22 mouse cellular contexts compared by ENCODE assay signal in the genomic region with DNA sequence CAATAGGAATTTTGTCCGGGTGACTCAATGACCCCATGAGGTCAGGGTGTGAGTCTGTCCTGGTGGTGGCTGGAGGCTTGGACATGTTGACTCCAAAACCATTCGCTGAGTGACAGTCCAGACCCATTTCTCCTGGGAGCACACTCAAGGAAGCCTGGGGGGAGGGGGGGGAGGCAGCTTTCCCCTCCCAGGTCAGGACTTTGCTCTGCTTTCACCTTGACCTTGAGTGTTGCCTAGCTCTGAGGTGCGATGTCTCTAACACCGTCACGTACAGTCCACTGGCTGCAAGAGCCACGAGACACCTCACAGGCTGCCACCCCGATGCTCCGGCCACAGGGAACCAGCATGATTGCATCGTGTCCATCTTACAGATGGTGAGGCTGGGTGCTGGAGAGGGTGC.
"Had no signal": no experiment of that assay in that cellular context is flagged by ENCODE, and none has a peak within 500 bp of the region (broad histone marks: within the 10 kb centered on the region; RNA-seq: fewer than 3 reads in every experiment).

No protein-coding gene starts in this region.

- H3K4me1 ChIP-seq: liver, embryonic 15.5 days; lung, embryonic 15.5 days; midbrain, embryonic 13.5 days; midbrain, embryonic 15.5 days; neural tube, embryonic 13.5 days; neural tube, embryonic 15.5 days; stomach, embryonic 15.5 days had no signal

- DNase-seq: liver, postnatal 0 days; lung, adult 2 months; lung, postnatal 14 days; lung, postnatal 36 days; retina, postnatal 1 day; right cerebral cortex, adult 18-20 months; right cerebral cortex, postnatal 25 days; right cerebral cortex, postnatal 4 days; spleen, adult 18-20 months; thymus, postnatal 14 days; thymus, postnatal 36 days had no signal

- H3K4me3 ChIP-seq: liver, embryonic 15.5 days; lung, embryonic 15.5 days; midbrain, embryonic 13.5 days; midbrain, embryonic 15.5 days; myocyte; neural tube, embryonic 13.5 days; neural tube, embryonic 15.5 days; stomach, embryonic 15.5 days had no signal

- H3K9ac ChIP-seq: liver, embryonic 15.5 days; liver, postnatal 0 days; lung, embryonic 15.5 days; midbrain, embryonic 13.5 days; midbrain, embryonic 15.5 days; neural tube, embryonic 13.5 days; neural tube, embryonic 15.5 days; stomach, embryonic 15.5 days had no signal

- H3K27ac ChIP-seq: liver, embryonic 15.5 days; lung, embryonic 15.5 days; macrophage; midbrain, embryonic 13.5 days; midbrain, embryonic 15.5 days; neural tube, embryonic 13.5 days; neural tube, embryonic 15.5 days; stomach, embryonic 15.5 days; stomach, postnatal 0 days had no signal

- H3K27me3 ChIP-seq: liver, embryonic 15.5 days; lung, embryonic 15.5 days; midbrain, embryonic 13.5 days; midbrain, embryonic 15.5 days; neural tube, embryonic 13.5 days; neural tube, embryonic 15.5 days; stomach, embryonic 15.5 days had no signal

- H3K9me3 ChIP-seq: lung, embryonic 15.5 days; midbrain, embryonic 13.5 days; midbrain, embryonic 15.5 days; neural tube, embryonic 13.5 days; neural tube, embryonic 15.5 days; stomach, embryonic 15.5 days had no signal

- H3K36me3 ChIP-seq: liver, embryonic 15.5 days; lung, embryonic 15.5 days; midbrain, embryonic 13.5 days; midbrain, embryonic 15.5 days; neural tube, embryonic 13.5 days; neural tube, embryonic 15.5 days; stomach, embryonic 15.5 days had no signal

- ATAC-seq: liver, postnatal 0 days; lung, postnatal 0 days; midbrain, embryonic 13.5 days; midbrain, embryonic 15.5 days had no signal
